Mouse (Mus musculus) intestine, embryonic 14.5 days (tissue): ENCODE results near the gene Zic2. TPM values are rescaled to one million over a fixed set of nuclear protein-coding genes. Genes with fewer than 3 reads are reported as not detected.

Experiments
- ATAC-seq: fragments of 200-750 bp; cut with Nextera tagmentation; replicated peaks from 2 replicates; pipeline ENCODE4 v1.8.0; 2017; ENCODE audit warnings: low read depth, moderate number of reproducible peaks, moderate TSS enrichment, moderate library complexity; ENCODE audit not compliant: low FRiP score, low TSS enrichment
- DNase-seq: peaks from one replicate; pipeline ENCODE4 v3.0.0-alpha.2; 2018; ENCODE audit warnings: low spot score
- H3K27ac ChIP-seq: fragments of 300-500 bp; sonication (generic); 2 replicates; pipeline ENCODE4 v1.5.1; 2014; ENCODE audit warnings: low read depth, mild to moderate bottlenecking, control low read depth
- H3K27me3 ChIP-seq: fragments of 300-500 bp; sonication (generic); replicated peaks from 2 replicates; pipeline ENCODE4 v1.6.1; 2014; ENCODE audit warnings: low read length, control low read depth; ENCODE audit not compliant: control insufficient read depth, insufficient read depth
- H3K36me3 ChIP-seq: fragments of 300-500 bp; sonication (generic); 2 replicates; pipeline ENCODE4 v1.6.1; 2014; ENCODE audit warnings: low read length, control low read depth; ENCODE audit not compliant: control insufficient read depth, insufficient read depth
- H3K4me1 ChIP-seq: fragments of 300-500 bp; sonication (generic); replicated peaks from 2 replicates; pipeline ENCODE4 v1.6.1; 2014; ENCODE audit warnings: low read length, control low read depth, mixed read lengths; ENCODE audit not compliant: control insufficient read depth, insufficient read depth
- H3K4me2 ChIP-seq: fragments of 300-500 bp; sonication (generic); 2 replicates; pipeline ENCODE4 v1.6.1; 2014; ENCODE audit warnings: low read length
- H3K4me3 ChIP-seq: fragments of 300-500 bp; sonication (generic); 2 replicates; pipeline ENCODE4 v1.5.1; 2014; ENCODE audit warnings: low read depth, low read length, control low read depth, mixed read lengths
- H3K9ac ChIP-seq: fragments of 300-500 bp; sonication (generic); 2 replicates; pipeline ENCODE4 v1.6.1; 2014; ENCODE audit warnings: mild to moderate bottlenecking, low read length
- H3K9me3 ChIP-seq: fragments of 300-500 bp; sonication (generic); 2 replicates; pipeline ENCODE4 v1.6.1; 2016; ENCODE audit warnings: low read length, control low read depth; ENCODE audit not compliant: control insufficient read depth
- WGBS: fragments of 180-500 bp; shearing (Covaris S2); extraction: QIAGEN DNeasy Blood & Tissue Kit; methylation state at CpG from one replicate; pipeline ENCODE4 v1.1.7; 2014; 5-methylcytosine and 5-hydroxymethylcytosine counted together
- polyA plus RNA-seq: library from polyadenylated mRNA; unstranded; fragments of >200 nt; fragmentation: Nextera tagmentation; extraction: Ambion mirVana; gene quantifications from 2 replicates; pipeline ENCODE4 v1.2.1, GENCODE M21; 2014

The Zic2 gene
- polyA plus RNA-seq, 1 experiment from 2014 or later, result not detected

GRCm38 (mm10) chr14:122477971-122478573 is 2.8 kb downstream of the Zic2 start:
- ATAC-seq (no peak), DNase-seq (peak; percentile 78)
- Histone ChIP-seq H3K9me3 (no peaks in the 10 kb centered on the region), H3K27me3 (peaks cover 100% of the 10 kb centered on the region), H3K36me3 (no peaks in the 10 kb centered on the region), H3K9ac (no peak overlapping the region), H3K4me2 (no peak overlapping the region), H3K27ac (no peak overlapping the region), H3K4me1 (peaks cover 14% of the 10 kb centered on the region), H3K4me3 (no peak overlapping the region)
- whole genome bisulfite sequencing, result 3% methylated on average over 9 of the region's 9 CpGs

DNA sequence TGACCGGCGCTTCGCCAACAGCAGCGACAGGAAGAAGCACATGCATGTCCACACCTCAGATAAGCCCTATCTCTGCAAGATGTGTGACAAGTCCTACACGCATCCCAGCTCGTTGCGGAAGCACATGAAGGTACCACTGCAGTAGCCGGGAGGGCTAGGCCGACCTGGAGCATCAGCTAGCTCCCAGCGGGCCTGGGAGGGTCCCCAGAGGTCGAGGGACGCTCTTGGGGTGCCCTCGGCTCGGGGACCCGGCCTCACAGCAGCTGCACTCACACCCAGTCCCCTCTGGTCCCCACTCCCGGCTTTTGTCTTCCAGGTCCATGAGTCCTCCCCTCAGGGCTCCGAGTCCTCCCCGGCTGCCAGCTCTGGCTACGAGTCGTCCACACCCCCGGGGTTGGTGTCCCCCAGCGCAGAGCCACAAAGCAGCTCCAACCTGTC is 3.4 kb downstream of the Zic2 start:
- Histone ChIP-seq H3K27ac (no peak overlapping the region), H3K4me2 (no peak overlapping the region), H3K4me3 (no peak overlapping the region), H3K4me1 (peaks cover 14% of the 10 kb centered on the region), H3K9ac (no peak overlapping the region), H3K36me3 (no peaks in the 10 kb centered on the region), H3K9me3 (no peaks in the 10 kb centered on the region), H3K27me3 (peaks cover 100% of the 10 kb centered on the region)
- no peak for ATAC-seq
- WGBS, result 1% methylated on average over 22 of the region's 22 CpGs
- peak; percentile 79 for DNase-seq

GRCm38 (mm10) chr14:122479461-122480109 is 4.3 kb downstream of the Zic2 start:
- Histone ChIP-seq H3K27me3 (peaks cover 100% of the 10 kb centered on the region), H3K27ac (no peak overlapping the region), H3K4me3 (no peak overlapping the region), H3K36me3 (no peaks in the 10 kb centered on the region), H3K4me2 (no peak overlapping the region), H3K4me1 (peaks cover 12% of the 10 kb centered on the region), H3K9ac (no peak overlapping the region), H3K9me3 (no peaks in the 10 kb centered on the region)
- 18% methylated on average over 17 of the region's 17 CpGs for WGBS
- ATAC-seq (no peak), DNase-seq (peak; percentile 67)

DNA sequence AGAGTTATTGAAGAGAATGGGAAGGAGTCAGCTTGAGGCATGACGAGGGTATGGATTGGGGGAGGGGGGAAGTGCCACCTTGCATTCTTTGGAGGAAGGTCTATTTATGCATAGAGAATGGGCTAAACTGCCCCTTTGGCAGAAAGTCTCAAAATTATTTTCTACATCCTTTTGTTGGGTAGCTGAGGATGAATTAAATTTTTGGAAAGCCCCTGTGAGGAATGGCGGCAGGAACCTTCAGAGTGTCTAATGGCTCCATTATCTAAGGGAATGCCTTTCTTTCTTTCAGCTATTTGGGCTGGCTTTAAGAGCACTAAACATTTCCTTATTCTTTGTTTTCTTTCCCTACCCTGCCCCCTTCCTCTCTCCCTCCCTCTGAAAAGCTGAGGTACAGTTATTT is 5.1 kb downstream of the Zic2 start:
- H3K9me3 ChIP-seq, result no peaks in the 10 kb centered on the region
- no peak for ATAC-seq
- peaks cover 100% of the 10 kb centered on the region for H3K27me3 ChIP-seq
- no peak overlapping the region for H3K9ac ChIP-seq
- H3K27ac ChIP-seq, result no peak overlapping the region
- no peak overlapping the region for H3K4me3 ChIP-seq
- no peak for DNase-seq
- 5% methylated on average over 2 of the region's 2 CpGs for WGBS
- H3K4me2 ChIP-seq, result no peak overlapping the region
- no peaks in the 10 kb centered on the region for H3K36me3 ChIP-seq
- peaks cover 6% of the 10 kb centered on the region; the same call in 1 of the 2 replicates for H3K4me1 ChIP-seq

DNA sequence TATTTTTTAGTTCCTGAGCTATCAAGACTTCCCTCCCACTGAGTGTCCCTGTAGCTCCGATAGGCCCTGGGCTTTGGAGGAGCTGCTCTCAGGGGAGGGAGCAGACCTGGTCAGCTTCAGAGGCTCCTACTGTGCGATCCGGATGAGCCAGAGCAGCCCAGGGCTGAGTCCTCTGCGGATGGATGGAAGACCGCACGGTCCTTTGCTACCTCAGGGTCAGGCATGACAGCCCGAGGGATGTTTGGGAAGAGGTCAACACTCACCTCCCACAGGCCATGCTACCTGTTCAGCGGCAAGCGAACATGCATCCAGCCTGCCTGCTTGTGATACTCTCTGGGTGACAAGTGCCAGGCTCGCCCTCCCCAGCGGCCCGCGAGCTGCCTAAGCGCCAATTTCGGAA is 5.9 kb downstream of the Zic2 start:
- WGBS, result 1% methylated on average over 15 of the region's 15 CpGs
- ATAC-seq, result no peak

GRCm38 (mm10) chr14:122482081-122483023 is 7.1 kb downstream of the Zic2 start:
- H3K9ac ChIP-seq, result no peak overlapping the region
- H3K27ac ChIP-seq, result no peak overlapping the region
- no peaks in the 10 kb centered on the region for H3K4me1 ChIP-seq
- no peak overlapping the region for H3K4me2 ChIP-seq
- H3K27me3 ChIP-seq, result peaks cover 100% of the 10 kb centered on the region
- WGBS, result under 1% methylated on average over 38 of the region's 38 CpGs
- H3K9me3 ChIP-seq, result no peaks in the 10 kb centered on the region
- DNase-seq (peak; percentile 64), ATAC-seq (no peak)
- H3K4me3 ChIP-seq, result no peak overlapping the region
- H3K36me3 ChIP-seq, result no peaks in the 10 kb centered on the region

More for the DNA sequence above, 5.9 kb downstream of the Zic2 start:
- Histone ChIP-seq H3K4me1 (no peaks in the 10 kb centered on the region), H3K4me3 (no peak overlapping the region), H3K27me3 (peaks cover 100% of the 10 kb centered on the region), H3K36me3 (no peaks in the 10 kb centered on the region), H3K9me3 (no peaks in the 10 kb centered on the region), H3K9ac (no peak overlapping the region), H3K4me2 (no peak overlapping the region), H3K27ac (no peak overlapping the region)
- DNase-seq, result peak; percentile 56

- Histone ChIP-seq H3K27ac (no peak overlapping the region), H3K4me3 (no peak overlapping the region)
Observed at GRCm38 (mm10) chr14:122483024-122483385, 7.8 kb downstream of the Zic2 start.

DNA sequence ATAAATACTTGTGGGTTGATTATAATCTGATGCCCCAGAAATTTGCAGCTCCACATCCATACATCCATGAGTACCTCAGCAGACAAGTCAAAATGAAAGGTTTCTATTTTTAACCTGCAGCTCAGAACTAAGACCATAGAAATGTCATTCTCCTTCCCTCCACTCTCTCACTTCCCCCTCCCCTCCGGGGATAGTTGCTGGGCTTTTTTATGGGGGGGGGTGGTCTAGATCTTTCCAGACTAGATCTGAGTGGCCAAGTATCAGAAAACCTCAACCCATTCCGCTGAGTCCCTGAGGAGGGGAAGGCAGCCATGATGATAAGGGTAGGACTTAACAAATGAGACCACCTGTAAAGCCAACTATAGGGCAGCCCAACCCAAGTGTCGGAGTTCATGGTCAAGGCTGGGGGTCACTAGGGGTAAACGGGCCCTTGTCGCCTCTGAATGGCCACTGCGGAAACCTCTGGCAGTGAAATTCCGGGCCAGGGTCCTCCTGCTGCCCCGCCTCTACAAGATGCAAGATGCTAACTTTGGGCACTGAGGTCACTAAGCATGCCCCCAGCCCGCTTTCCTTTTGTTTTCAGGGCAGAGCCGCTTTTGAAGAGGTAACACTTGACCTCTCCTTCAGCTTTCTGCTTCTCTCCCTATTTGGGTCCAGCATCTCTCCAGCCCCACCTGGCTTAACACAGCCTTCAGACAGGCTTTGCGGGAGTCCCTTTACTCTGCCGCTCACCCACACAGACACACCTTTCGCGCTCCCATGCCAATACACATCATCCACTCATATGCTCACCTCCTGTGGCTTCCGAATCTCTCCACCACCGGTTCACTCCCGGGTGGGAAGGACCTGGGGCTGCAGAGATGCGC is 8.6 kb downstream of the Zic2 start:
- Histone ChIP-seq H3K4me3 (no peak overlapping the region), H3K4me1 (no peaks in the 10 kb centered on the region), H3K36me3 (no peaks in the 10 kb centered on the region), H3K27me3 (peaks cover 99% of the 10 kb centered on the region), H3K4me2 (no peak overlapping the region), H3K9ac (no peak overlapping the region), H3K27ac (no peak overlapping the region), H3K9me3 (no peaks in the 10 kb centered on the region)
- ATAC-seq (no peak), DNase-seq (no peak)
- WGBS, result 2% methylated on average over 18 of the region's 18 CpGs

More at GRCm38 (mm10) chr14:122483024-122483385, 7.8 kb downstream of the Zic2 start:
- WGBS, result 1% methylated on average over 5 of the region's 5 CpGs
- ATAC-seq (no peak), DNase-seq (no peak)
- no peaks in the 10 kb centered on the region for H3K36me3 ChIP-seq
- H3K4me1 ChIP-seq, result no peaks in the 10 kb centered on the region
- H3K9ac ChIP-seq, result no peak overlapping the region
- H3K9me3 ChIP-seq, result no peaks in the 10 kb centered on the region
- no peak overlapping the region for H3K4me2 ChIP-seq
- peaks cover 100% of the 10 kb centered on the region for H3K27me3 ChIP-seq
